Mouse (Mus musculus) liver, embryonic 11.5 days (tissue): Measurements from ENCODE around the gene Txk. TPM values are rescaled to one million over a fixed set of nuclear protein-coding genes. Genes with fewer than 3 reads are reported as not detected.

Experiments
- ATAC-seq: fragments of 200-750 bp; cut with Nextera tagmentation; replicated peaks from 2 replicates; pipeline ENCODE4 v1.8.0; 2017; ENCODE audit warnings: moderate number of reproducible peaks, mild to moderate bottlenecking, moderate TSS enrichment, moderate library complexity; ENCODE audit not compliant: low FRiP score
- DNase-seq: peaks from one replicate; pipeline ENCODE4 v3.0.0-alpha.2; 2017; ENCODE audit warnings: low spot score
- H3K27ac ChIP-seq: fragments of 300-500 bp; sonication (generic); 2 replicates; pipeline ENCODE4 v1.5.1; 2014; ENCODE audit warnings: mild to moderate bottlenecking, low read depth, low read length, control low read depth
- H3K27me3 ChIP-seq: fragments of 300-500 bp; sonication (generic); replicated peaks from 2 replicates; pipeline ENCODE4 v1.6.1; 2014; ENCODE audit warnings: low read length, mixed read lengths; ENCODE audit not compliant: control insufficient read depth, insufficient read depth
- H3K36me3 ChIP-seq: fragments of 300-500 bp; sonication (generic); 2 replicates; pipeline ENCODE4 v1.6.1; 2014; ENCODE audit warnings: mild to moderate bottlenecking, low read length, moderate library complexity, mixed read lengths; ENCODE audit not compliant: control insufficient read depth, insufficient read depth
- H3K4me1 ChIP-seq: fragments of 300-500 bp; sonication (generic); replicated peaks from 2 replicates; pipeline ENCODE4 v1.6.1; 2014; ENCODE audit warnings: low read length, mixed read lengths; ENCODE audit not compliant: control insufficient read depth, insufficient read depth
- H3K4me2 ChIP-seq: fragments of 300-500 bp; sonication (generic); 2 replicates; pipeline ENCODE4 v1.6.1; 2014; ENCODE audit warnings: mild to moderate bottlenecking, control low read depth, moderate library complexity
- H3K4me3 ChIP-seq: fragments of 300-500 bp; sonication (generic); 2 replicates; pipeline ENCODE4 v1.5.1; 2014; ENCODE audit warnings: low read depth, low read length, control low read depth
- H3K9ac ChIP-seq: fragments of 300-500 bp; sonication (generic); 2 replicates; pipeline ENCODE4 v1.6.1; 2014; ENCODE audit warnings: low read depth, low read length, control low read depth
- H3K9me3 ChIP-seq: fragments of 300-500 bp; sonication (generic); 2 replicates; pipeline ENCODE4 v1.6.1; 2016; ENCODE audit warnings: low read length, inconsistent platforms, mixed read lengths; ENCODE audit not compliant: control insufficient read depth
- WGBS: fragments of 180-500 bp; shearing (Covaris S2); extraction: QIAGEN DNeasy Blood & Tissue Kit; methylation state at CpG from one replicate; pipeline ENCODE4 v1.1.7; 2014; 5-methylcytosine and 5-hydroxymethylcytosine counted together
- polyA plus RNA-seq: library from polyadenylated mRNA; unstranded; fragments of >200 nt; fragmentation: Nextera tagmentation; extraction: Ambion mirVana; gene quantifications from 2 replicates; pipeline ENCODE4 v1.2.1, GENCODE M21; 2014

The Txk gene
- polyA plus RNA-seq, 1 experiment from 2014 or later = not detected

GRCm38 (mm10) chr5:72758925-72759924 lies 6.6 kb upstream of the Txk start:
- Histone ChIP-seq H3K27me3 (no peaks in the 10 kb centered on the region), H3K4me1 (no peaks in the 10 kb centered on the region; the same call in 1 of the 2 replicates), H3K4me2 (peak overlapping the region; percentile 48), H3K9me3 (no peaks in the 10 kb centered on the region), H3K4me3 (no peak overlapping the region), H3K36me3 (no peaks in the 10 kb centered on the region), H3K9ac (0 out of 2 replicates have a peak overlapping the region, but pooled peaks have one; percentile 9), H3K27ac (no peak overlapping the region; the same call in none of the 2 replicates)
- ATAC-seq (peak; percentile 60), DNase-seq (no peak)
- WGBS = 48% methylated on average over 13 of the region's 13 CpGs

- no peaks in the 10 kb centered on the region; the same call in 1 of the 2 replicates for H3K4me1 ChIP-seq
- WGBS = 84% methylated on average over 18 of the region's 18 CpGs
- ATAC-seq = no peak
- H3K9ac ChIP-seq = no peak overlapping the region
- H3K27me3 ChIP-seq = no peaks in the 10 kb centered on the region
- no peak for DNase-seq
- H3K27ac ChIP-seq = no peak overlapping the region
- no peaks in the 10 kb centered on the region for H3K36me3 ChIP-seq
- no peak overlapping the region for H3K4me2 ChIP-seq
- H3K4me3 ChIP-seq = no peak overlapping the region
- no peaks in the 10 kb centered on the region for H3K9me3 ChIP-seq
Measured at GRCm38 (mm10) chr5:72757155-72757773, 4.7 kb upstream of the Txk start.

GRCm38 (mm10) chr5:72755941-72756340 lies 3.4 kb upstream of the Txk start:
- H3K27ac ChIP-seq = no peak overlapping the region
- no peaks in the 10 kb centered on the region; the same call in 1 of the 2 replicates for H3K4me1 ChIP-seq
- ATAC-seq (no peak), DNase-seq (no peak)
- H3K9me3 ChIP-seq = no peaks in the 10 kb centered on the region
- H3K27me3 ChIP-seq = no peaks in the 10 kb centered on the region
- H3K36me3 ChIP-seq = no peaks in the 10 kb centered on the region
- no peak overlapping the region for H3K4me2 ChIP-seq
- no peak overlapping the region for H3K4me3 ChIP-seq
- H3K9ac ChIP-seq = no peak overlapping the region
- WGBS = 87% methylated on average over 8 of the region's 8 CpGs

- no peak for ATAC-seq
- H3K36me3 ChIP-seq = no peaks in the 10 kb centered on the region
- no peaks in the 10 kb centered on the region for H3K27me3 ChIP-seq
- no peak overlapping the region for H3K4me2 ChIP-seq
- H3K4me1 ChIP-seq = no peaks in the 10 kb centered on the region; the same call in 1 of the 2 replicates
- no peak overlapping the region for H3K4me3 ChIP-seq
- H3K9ac ChIP-seq = no peak overlapping the region
- 77% methylated on average over 2 of the region's 2 CpGs for WGBS
- DNase-seq = no peak
- H3K9me3 ChIP-seq = no peaks in the 10 kb centered on the region
- no peak overlapping the region for H3K27ac ChIP-seq
Measured at GRCm38 (mm10) chr5:72755035-72755434, 2.5 kb upstream of the Txk start.

- ATAC-seq (no peak), DNase-seq (no peak)
- H3K9ac ChIP-seq = no peak overlapping the region
- 76% methylated on average over 7 of the region's 7 CpGs for WGBS
- no peaks in the 10 kb centered on the region for H3K9me3 ChIP-seq
- H3K4me2 ChIP-seq = no peak overlapping the region
- H3K27me3 ChIP-seq = no peaks in the 10 kb centered on the region
- 0 out of 2 replicates have a peak, but pooled peaks cover 4% of the 10 kb centered on the region for H3K4me1 ChIP-seq
- no peaks in the 10 kb centered on the region for H3K36me3 ChIP-seq
- H3K27ac ChIP-seq = no peak overlapping the region
- H3K4me3 ChIP-seq = no peak overlapping the region
Measured at GRCm38 (mm10) chr5:72751056-72751758, 1.4 kb downstream of the Txk start.

- Histone ChIP-seq H3K27me3 (no peaks in the 10 kb centered on the region), H3K9me3 (no peaks in the 10 kb centered on the region), H3K9ac (no peak overlapping the region), H3K4me2 (no peak overlapping the region), H3K36me3 (no peaks in the 10 kb centered on the region), H3K27ac (no peak overlapping the region), H3K4me3 (no peak overlapping the region), H3K4me1 (0 out of 2 replicates have a peak, but pooled peaks cover 4% of the 10 kb centered on the region)
- DNase-seq = no peak
- no peak for ATAC-seq
- WGBS = 74% methylated on average over 5 of the region's 5 CpGs
Measured at GRCm38 (mm10) chr5:72750226-72750625, 2.4 kb downstream of the Txk start.

GRCm38 (mm10) chr5:72748659-72749265 lies 3.8 kb downstream of the Txk start:
- no peak overlapping the region for H3K4me2 ChIP-seq
- no peak overlapping the region for H3K4me3 ChIP-seq
- no peak overlapping the region for H3K27ac ChIP-seq
- DNase-seq = no peak
- no peaks in the 10 kb centered on the region for H3K27me3 ChIP-seq
- 0 out of 2 replicates have a peak, but pooled peaks cover 4% of the 10 kb centered on the region for H3K4me1 ChIP-seq
- 49% methylated on average over 7 of the region's 7 CpGs for WGBS
- no peaks in the 10 kb centered on the region for H3K36me3 ChIP-seq
- H3K9me3 ChIP-seq = no peaks in the 10 kb centered on the region
- peak; percentile 34 for ATAC-seq
- no peak overlapping the region for H3K9ac ChIP-seq

GRCm38 (mm10) chr5:72747384-72747783 lies 5.2 kb downstream of the Txk start:
- Histone ChIP-seq H3K4me2 (no peak overlapping the region), H3K4me1 (0 out of 2 replicates have a peak, but pooled peaks cover 4% of the 10 kb centered on the region), H3K36me3 (no peaks in the 10 kb centered on the region), H3K9me3 (no peaks in the 10 kb centered on the region), H3K9ac (no peak overlapping the region), H3K4me3 (no peak overlapping the region), H3K27ac (no peak overlapping the region), H3K27me3 (no peaks in the 10 kb centered on the region)
- ATAC-seq (no peak), DNase-seq (no peak)
- WGBS = 79% methylated on average over 4 of the region's 4 CpGs
